Mouse (Mus musculus): ENCODE results near the gene 9530077C05Rik. TPM values are rescaled to one million over a fixed set of nuclear protein-coding genes. Genes with fewer than 3 reads are reported as not detected.
"Not testable (repeated sequence)": the region's sequence is repeated elsewhere in the genome, so short reads cannot be mapped to it uniquely, and the experiment has no call there.

9530077C05Rik gene
- total and polyA plus RNA-seq, 2 experiments from 2014 or later: 18.7 to 20.2 TPM

- H3K9me3 ChIP-seq (ENCODE audit: low read length): no peaks in the 10 kb centered on the region
- WGBS: 93% methylated on average over 2 of the region's 2 CpGs
- ATAC-seq (ENCODE audit: low FRiP score): no peak
Observed at GRCm38 (mm10) chr9:22394725-22395124, 16.6 kb upstream of the 9530077C05Rik start.

GRCm38 (mm10) chr9:22399021-22399420 is 12.3 kb upstream of the 9530077C05Rik start:
- Histone ChIP-seq H3K4me2 (ENCODE audit: low read depth, low read length, poor library complexity, severe bottlenecking) (no peak overlapping the region), H3K9me3 (ENCODE audit: low read length) (no peaks in the 10 kb centered on the region), H3K9ac (replicated peaks; ENCODE audit: low read length, poor library complexity, severe bottlenecking) (no peak overlapping the region), H3K4me3 (ENCODE audit: low read depth, low read length) (no peak overlapping the region), H3K27ac (ENCODE audit: low read depth, low read length) (no peak overlapping the region), H3K27me3 (ENCODE audit: insufficient read depth, low read length) (no peaks in the 10 kb centered on the region), H3K4me1 (ENCODE audit: insufficient read depth, low read length) (no peaks in the 10 kb centered on the region), H3K36me3 (ENCODE audit: insufficient read depth, low read length) (no peaks in the 10 kb centered on the region)
- DNase-seq (ENCODE audit: low spot score) (no peak), ATAC-seq (ENCODE audit: low FRiP score) (no peak)
- WGBS: 88% methylated on average over 4 of the region's 4 CpGs
- TF ChIP-seq CTCF (IDR thresholded peaks at IDR 0.05): no peak

More at GRCm38 (mm10) chr9:22394725-22395124, 16.6 kb upstream of the 9530077C05Rik start:
- H3K36me3 ChIP-seq (ENCODE audit: insufficient read depth, low read length): no peaks in the 10 kb centered on the region
- no peaks in the 10 kb centered on the region for H3K27me3 ChIP-seq (ENCODE audit: insufficient read depth, low read length)
- H3K4me1 ChIP-seq (ENCODE audit: insufficient read depth, low read length): no peaks in the 10 kb centered on the region
- H3K4me3 ChIP-seq (ENCODE audit: low read depth, low read length): no peak overlapping the region
- no peak for DNase-seq (ENCODE audit: low spot score)
- no peak for TF ChIP-seq CTCF (IDR thresholded peaks at IDR 0.05)
- H3K4me2 ChIP-seq (ENCODE audit: low read depth, low read length, poor library complexity, severe bottlenecking): no peak overlapping the region
- no peak overlapping the region for H3K9ac ChIP-seq (replicated peaks; ENCODE audit: low read length, poor library complexity, severe bottlenecking)
- H3K27ac ChIP-seq (ENCODE audit: low read depth, low read length): no peak overlapping the region

GRCm38 (mm10) chr9:22402001-22402400 is 9.3 kb upstream of the 9530077C05Rik start:
- Histone ChIP-seq H3K4me2 (ENCODE audit: low read depth, low read length, poor library complexity, severe bottlenecking) (no peak overlapping the region), H3K4me1 (ENCODE audit: insufficient read depth, low read length) (no peaks in the 10 kb centered on the region), H3K9me3 (ENCODE audit: low read length) (no peaks in the 10 kb centered on the region), H3K4me3 (ENCODE audit: low read depth, low read length) (no peak overlapping the region), H3K27ac (ENCODE audit: low read depth, low read length) (no peak overlapping the region), H3K36me3 (ENCODE audit: insufficient read depth, low read length) (no peaks in the 10 kb centered on the region), H3K9ac (replicated peaks; ENCODE audit: low read length, poor library complexity, severe bottlenecking) (no peak overlapping the region), H3K27me3 (ENCODE audit: insufficient read depth, low read length) (no peaks in the 10 kb centered on the region)
- WGBS: 92% methylated on average over 6 of the region's 6 CpGs
- TF ChIP-seq CTCF (IDR thresholded peaks at IDR 0.05): no peak
- DNase-seq (ENCODE audit: low spot score) (no peak), ATAC-seq (ENCODE audit: low FRiP score) (no peak)

- TF ChIP-seq CTCF (IDR thresholded peaks at IDR 0.05): no peak
- WGBS: 83% methylated on average over 3 of the region's 3 CpGs
- Histone ChIP-seq H3K4me2 (ENCODE audit: low read depth, low read length, poor library complexity, severe bottlenecking) (no peak overlapping the region), H3K27me3 (ENCODE audit: insufficient read depth, low read length) (no peaks in the 10 kb centered on the region), H3K9me3 (ENCODE audit: low read length) (no peaks in the 10 kb centered on the region), H3K9ac (replicated peaks; ENCODE audit: low read length, poor library complexity, severe bottlenecking) (no peak overlapping the region), H3K4me3 (ENCODE audit: low read depth, low read length) (no peak overlapping the region), H3K27ac (ENCODE audit: low read depth, low read length) (no peak overlapping the region), H3K4me1 (ENCODE audit: insufficient read depth, low read length) (no peaks in the 10 kb centered on the region), H3K36me3 (ENCODE audit: insufficient read depth, low read length) (no peaks in the 10 kb centered on the region)
- DNase-seq (ENCODE audit: low spot score): no peak
- ATAC-seq (ENCODE audit: low FRiP score): no peak
Observed at GRCm38 (mm10) chr9:22402976-22403375, 8.3 kb upstream of the 9530077C05Rik start.

GRCm38 (mm10) chr9:22403501-22403900 is 7.8 kb upstream of the 9530077C05Rik start:
- not testable (repeated sequence) for H3K4me1 ChIP-seq (ENCODE audit: insufficient read depth, low read length); ATAC-seq (ENCODE audit: low FRiP score); H3K9ac ChIP-seq (replicated peaks; ENCODE audit: low read length, poor library complexity, severe bottlenecking); H3K36me3 ChIP-seq (ENCODE audit: insufficient read depth, low read length); H3K9me3 ChIP-seq (ENCODE audit: low read length); H3K27ac ChIP-seq (ENCODE audit: low read depth, low read length); H3K4me2 ChIP-seq (ENCODE audit: low read depth, low read length, poor library complexity, severe bottlenecking); H3K27me3 ChIP-seq (ENCODE audit: insufficient read depth, low read length); H3K4me3 ChIP-seq (ENCODE audit: low read depth, low read length); DNase-seq (ENCODE audit: low spot score)
- 60% methylated on average over 2 of the region's 2 CpGs for WGBS

GRCm38 (mm10) chr9:22405414-22405813 is 5.9 kb upstream of the 9530077C05Rik start:
- no peaks in the 10 kb centered on the region for H3K4me1 ChIP-seq (ENCODE audit: insufficient read depth, low read length)
- 78% methylated on average over 3 of the region's 3 CpGs for WGBS

GRCm38 (mm10) chr9:22407633-22408032 is 3.7 kb upstream of the 9530077C05Rik start:
- H3K4me3 ChIP-seq (ENCODE audit: low read depth, low read length); H3K27ac ChIP-seq (ENCODE audit: low read depth, low read length); DNase-seq (ENCODE audit: low spot score); H3K9me3 ChIP-seq (ENCODE audit: low read length); ATAC-seq (ENCODE audit: low FRiP score); H3K9ac ChIP-seq (replicated peaks; ENCODE audit: low read length, poor library complexity, severe bottlenecking); H3K36me3 ChIP-seq (ENCODE audit: insufficient read depth, low read length); H3K4me1 ChIP-seq (ENCODE audit: insufficient read depth, low read length); H3K4me2 ChIP-seq (ENCODE audit: low read depth, low read length, poor library complexity, severe bottlenecking); H3K27me3 ChIP-seq (ENCODE audit: insufficient read depth, low read length): not testable (repeated sequence)
- WGBS: 72% methylated on average over 3 of the region's 4 CpGs

More at GRCm38 (mm10) chr9:22405414-22405813, 5.9 kb upstream of the 9530077C05Rik start:
- Histone ChIP-seq H3K9ac (replicated peaks; ENCODE audit: low read length, poor library complexity, severe bottlenecking) (no peak overlapping the region), H3K9me3 (ENCODE audit: low read length) (no peaks in the 10 kb centered on the region), H3K4me2 (ENCODE audit: low read depth, low read length, poor library complexity, severe bottlenecking) (no peak overlapping the region), H3K27me3 (ENCODE audit: insufficient read depth, low read length) (no peaks in the 10 kb centered on the region), H3K4me3 (ENCODE audit: low read depth, low read length) (no peak overlapping the region), H3K36me3 (ENCODE audit: insufficient read depth, low read length) (no peaks in the 10 kb centered on the region), H3K27ac (ENCODE audit: low read depth, low read length) (no peak overlapping the region)
- DNase-seq (ENCODE audit: low spot score): no peak
- ATAC-seq (ENCODE audit: low FRiP score): no peak
- no peak for TF ChIP-seq CTCF (IDR thresholded peaks at IDR 0.05)
